Mouse (Mus musculus): ENCODE data around the gene Tpmt. TPM values are rescaled to one million over a fixed set of nuclear protein-coding genes. Genes with fewer than 3 reads are reported as not detected.

The Tpmt gene
- total and polyA plus RNA-seq, 2 experiments from 2014 or later, result 10.8 to 11.6 TPM

DNA sequence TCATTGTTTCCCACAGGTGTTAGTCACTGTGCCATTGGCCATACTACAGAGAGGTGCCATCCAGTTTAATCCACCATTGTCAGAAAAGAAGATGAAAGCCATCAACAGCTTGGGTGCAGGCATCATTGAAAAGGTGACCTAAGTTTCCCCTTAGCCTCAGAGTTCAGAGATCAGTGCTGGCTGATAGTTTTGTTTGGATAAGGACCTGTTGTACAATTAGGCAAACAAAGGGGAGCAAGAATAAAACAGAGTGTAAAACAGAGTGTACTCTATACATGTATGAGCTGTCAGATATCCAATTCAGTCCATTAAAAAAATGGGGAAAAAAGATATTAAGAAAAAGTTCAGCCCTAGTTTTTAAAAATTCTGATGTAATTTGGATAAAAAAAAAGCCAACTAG, 32.8 kb upstream of the Tpmt start:
- H3K4me2 ChIP-seq (ENCODE audit: low read depth, low read length, poor library complexity, severe bottlenecking), result no peak overlapping the region
- TF ChIP-seq CTCF (IDR thresholded peaks at IDR 0.05), result no peak
- H3K9ac ChIP-seq (replicated peaks; ENCODE audit: low read length, poor library complexity, severe bottlenecking), result no peak overlapping the region
- H3K27me3 ChIP-seq (ENCODE audit: insufficient read depth, low read length), result no peaks in the 10 kb centered on the region
- DNase-seq (ENCODE audit: low spot score) (no peak), ATAC-seq (ENCODE audit: low FRiP score) (no peak)
- H3K9me3 ChIP-seq (ENCODE audit: low read length), result no peaks in the 10 kb centered on the region
- H3K36me3 ChIP-seq (ENCODE audit: insufficient read depth, low read length), result peaks cover 78% of the 10 kb centered on the region
- no peak overlapping the region for H3K4me3 ChIP-seq (ENCODE audit: low read depth, low read length)
- H3K4me1 ChIP-seq (ENCODE audit: insufficient read depth, low read length), result no peaks in the 10 kb centered on the region
- H3K27ac ChIP-seq (ENCODE audit: low read depth, low read length), result no peak overlapping the region

DNA sequence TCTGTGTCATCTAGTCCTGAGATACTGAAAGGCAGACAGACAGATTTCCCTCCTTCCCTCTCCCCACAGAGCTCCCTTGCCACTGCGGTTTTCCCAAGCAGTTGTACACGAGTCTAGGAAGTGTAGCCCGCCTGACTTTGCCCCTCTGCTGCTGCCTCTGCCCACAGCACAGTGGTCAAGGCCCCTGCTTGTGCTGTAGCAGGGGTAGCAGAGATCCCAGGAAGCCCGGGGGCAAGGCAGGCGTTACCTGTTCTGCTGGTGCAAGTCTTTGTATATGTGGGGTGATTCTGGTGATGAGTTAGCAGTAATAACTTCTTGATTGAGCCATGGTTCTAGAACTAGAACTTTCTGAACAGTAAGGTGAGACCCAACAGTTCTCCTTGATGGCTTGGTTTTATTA, 31.6 kb upstream of the Tpmt start:
- Histone ChIP-seq H3K27ac (ENCODE audit: low read depth, low read length) (no peak overlapping the region), H3K4me2 (ENCODE audit: low read depth, low read length, poor library complexity, severe bottlenecking) (no peak overlapping the region), H3K9me3 (ENCODE audit: low read length) (no peaks in the 10 kb centered on the region), H3K4me1 (ENCODE audit: insufficient read depth, low read length) (no peaks in the 10 kb centered on the region), H3K4me3 (ENCODE audit: low read depth, low read length) (no peak overlapping the region), H3K9ac (replicated peaks; ENCODE audit: low read length, poor library complexity, severe bottlenecking) (no peak overlapping the region), H3K27me3 (ENCODE audit: insufficient read depth, low read length) (no peaks in the 10 kb centered on the region), H3K36me3 (ENCODE audit: insufficient read depth, low read length) (peaks cover 82% of the 10 kb centered on the region)
- no peak for ATAC-seq (ENCODE audit: low FRiP score)
- TF ChIP-seq CTCF (IDR thresholded peaks at IDR 0.05), result no peak
- 92% methylated on average over 5 of the region's 5 CpGs for WGBS
- DNase-seq (ENCODE audit: low spot score), result no peak

DNA sequence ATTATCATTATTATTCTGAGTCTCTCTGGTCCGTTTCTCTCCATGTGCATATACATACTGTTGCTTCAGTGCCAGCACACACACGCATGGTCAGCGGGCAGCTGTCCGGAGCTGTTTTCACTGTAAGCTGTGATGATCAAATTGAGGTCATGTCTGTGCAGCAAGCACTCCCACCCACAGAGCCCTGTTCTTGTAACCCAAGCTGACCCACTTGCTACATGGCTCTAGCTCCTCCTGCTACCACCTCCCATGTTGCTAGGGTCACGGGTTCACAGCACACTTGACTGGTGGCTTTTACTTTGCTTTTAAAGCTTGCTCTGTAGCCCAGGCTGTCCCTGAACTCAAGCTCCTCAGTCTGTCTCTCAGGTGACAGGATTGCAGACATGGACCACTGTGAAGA, 27.9 kb upstream of the Tpmt start:
- no peak overlapping the region for H3K4me2 ChIP-seq (ENCODE audit: low read depth, low read length, poor library complexity, severe bottlenecking)
- H3K27me3 ChIP-seq (ENCODE audit: insufficient read depth, low read length), result no peaks in the 10 kb centered on the region
- no peaks in the 10 kb centered on the region for H3K9me3 ChIP-seq (ENCODE audit: low read length)
- no peak overlapping the region for H3K27ac ChIP-seq (ENCODE audit: low read depth, low read length)
- ATAC-seq (ENCODE audit: low FRiP score) (no peak), DNase-seq (ENCODE audit: low spot score) (no peak)
- peaks cover 65% of the 10 kb centered on the region for H3K36me3 ChIP-seq (ENCODE audit: insufficient read depth, low read length)
- 92% methylated on average over 5 of the region's 5 CpGs for WGBS
- H3K4me3 ChIP-seq (ENCODE audit: low read depth, low read length), result no peak overlapping the region
- no peak for TF ChIP-seq CTCF (IDR thresholded peaks at IDR 0.05)
- no peak overlapping the region for H3K9ac ChIP-seq (replicated peaks; ENCODE audit: low read length, poor library complexity, severe bottlenecking)
- no peaks in the 10 kb centered on the region for H3K4me1 ChIP-seq (ENCODE audit: insufficient read depth, low read length)

DNA sequence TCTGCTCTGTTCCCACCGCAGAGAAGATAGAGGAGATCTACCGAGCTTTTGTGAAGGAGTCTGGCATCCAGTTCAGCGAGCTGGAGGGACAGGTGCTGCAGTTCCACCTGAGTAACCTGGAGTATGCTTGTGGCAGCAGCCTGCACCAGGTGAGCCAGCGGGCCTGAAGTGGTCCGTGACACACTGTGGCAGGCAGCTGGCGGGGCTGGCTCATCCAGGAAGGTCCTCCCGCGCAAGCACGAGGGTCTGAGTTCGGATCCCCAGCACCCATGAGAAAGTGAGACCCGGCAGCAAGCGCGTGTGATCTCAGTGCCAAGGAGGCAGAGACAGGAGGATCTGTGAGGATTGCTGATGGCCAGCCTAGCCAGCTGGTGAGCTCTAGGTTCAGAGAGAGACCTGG, 27.3 kb upstream of the Tpmt start:
- no peaks in the 10 kb centered on the region for H3K27me3 ChIP-seq (ENCODE audit: insufficient read depth, low read length)
- TF ChIP-seq CTCF (IDR thresholded peaks at IDR 0.05), result no peak
- DNase-seq (ENCODE audit: low spot score) (no peak), ATAC-seq (ENCODE audit: low FRiP score) (no peak)
- no peak overlapping the region for H3K4me3 ChIP-seq (ENCODE audit: low read depth, low read length)
- H3K4me1 ChIP-seq (ENCODE audit: insufficient read depth, low read length), result no peaks in the 10 kb centered on the region
- peaks cover 67% of the 10 kb centered on the region for H3K36me3 ChIP-seq (ENCODE audit: insufficient read depth, low read length)
- WGBS, result 93% methylated on average over 13 of the region's 13 CpGs
- no peak overlapping the region for H3K4me2 ChIP-seq (ENCODE audit: low read depth, low read length, poor library complexity, severe bottlenecking)
- H3K9me3 ChIP-seq (ENCODE audit: low read length), result no peaks in the 10 kb centered on the region
- H3K9ac ChIP-seq (replicated peaks; ENCODE audit: low read length, poor library complexity, severe bottlenecking), result no peak overlapping the region
- no peak overlapping the region for H3K27ac ChIP-seq (ENCODE audit: low read depth, low read length)

DNA sequence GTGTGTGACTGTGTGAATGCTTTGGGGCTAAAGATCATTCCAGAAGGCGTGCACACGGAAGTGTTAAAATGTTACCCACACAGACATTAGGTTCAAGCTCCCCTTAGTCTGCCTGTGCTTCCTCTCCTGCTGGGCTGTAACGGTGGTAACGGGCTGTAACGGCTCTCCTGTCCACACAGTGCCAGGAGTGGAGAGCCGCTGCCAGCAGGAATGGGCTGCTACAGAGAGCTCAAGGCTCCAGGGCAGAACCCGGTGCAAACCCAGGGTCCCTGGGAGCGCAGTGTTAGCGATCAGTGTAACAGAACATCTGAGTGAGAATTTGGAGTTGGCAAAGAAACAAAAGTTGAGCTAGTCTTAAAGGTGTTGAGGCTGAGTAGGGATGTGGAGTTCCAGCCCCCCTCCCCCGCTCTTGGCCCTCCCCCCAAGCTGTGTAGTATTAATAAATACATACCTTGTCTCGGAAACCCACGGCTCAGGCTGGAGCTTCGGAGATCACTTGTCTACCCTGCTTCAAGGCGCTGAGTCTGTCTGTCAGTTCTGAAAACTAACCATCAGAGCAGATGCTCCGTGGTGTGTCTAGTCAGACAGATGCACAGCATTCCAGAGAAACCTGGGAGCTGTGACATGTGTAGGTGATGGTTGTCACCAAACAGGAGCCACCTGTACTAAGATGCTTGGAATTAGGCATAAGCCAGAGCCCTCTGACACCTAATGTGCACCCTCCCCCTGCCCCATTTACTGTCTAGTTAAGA, 26.0 kb upstream of the Tpmt start:
- ATAC-seq (ENCODE audit: low FRiP score), result no peak
- no peaks in the 10 kb centered on the region for H3K4me1 ChIP-seq (ENCODE audit: insufficient read depth, low read length)
- 80% methylated on average over 15 of the region's 15 CpGs for WGBS
- peaks cover 73% of the 10 kb centered on the region for H3K36me3 ChIP-seq (ENCODE audit: insufficient read depth, low read length)
- H3K4me2 ChIP-seq (ENCODE audit: low read depth, low read length, poor library complexity, severe bottlenecking), result no peak overlapping the region
- H3K9me3 ChIP-seq (ENCODE audit: low read length), result no peaks in the 10 kb centered on the region
- DNase-seq (ENCODE audit: low spot score), result no peak
- H3K27ac ChIP-seq (ENCODE audit: low read depth, low read length), result no peak overlapping the region
- H3K9ac ChIP-seq (replicated peaks; ENCODE audit: low read length, poor library complexity, severe bottlenecking), result no peak overlapping the region
- H3K4me3 ChIP-seq (ENCODE audit: low read depth, low read length), result no peak overlapping the region
- TF ChIP-seq CTCF (IDR thresholded peaks at IDR 0.05), result no peak
- H3K27me3 ChIP-seq (ENCODE audit: insufficient read depth, low read length), result no peaks in the 10 kb centered on the region

DNA sequence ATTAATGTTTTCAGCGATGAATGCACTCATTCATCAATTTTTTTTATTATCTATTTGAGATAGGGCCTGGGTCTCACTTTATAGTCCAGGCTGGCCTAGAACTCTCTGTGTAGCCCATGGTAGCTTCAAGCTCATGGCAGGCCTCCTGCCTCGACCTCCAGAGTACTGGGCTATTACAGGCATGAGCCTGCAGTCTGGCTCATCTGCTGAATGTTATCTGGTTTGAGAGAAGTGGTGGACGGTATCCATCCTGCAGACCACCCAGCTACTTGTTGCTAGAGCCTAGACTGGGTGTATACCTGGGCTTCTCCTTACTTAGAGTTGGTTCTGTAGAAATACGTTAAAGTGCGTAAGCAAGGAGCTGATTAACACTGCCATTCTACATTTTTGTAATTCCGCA, 22.5 kb upstream of the Tpmt start:
- DNase-seq (ENCODE audit: low spot score), result no peak
- H3K36me3 ChIP-seq (ENCODE audit: insufficient read depth, low read length), result peaks cover 67% of the 10 kb centered on the region

More for the DNA sequence above, 22.5 kb upstream of the Tpmt start:
- Histone ChIP-seq H3K27ac (ENCODE audit: low read depth, low read length) (no peak overlapping the region), H3K9me3 (ENCODE audit: low read length) (no peaks in the 10 kb centered on the region), H3K4me2 (ENCODE audit: low read depth, low read length, poor library complexity, severe bottlenecking) (no peak overlapping the region), H3K4me3 (ENCODE audit: low read depth, low read length) (no peak overlapping the region), H3K9ac (replicated peaks; ENCODE audit: low read length, poor library complexity, severe bottlenecking) (no peak overlapping the region), H3K27me3 (ENCODE audit: insufficient read depth, low read length) (no peaks in the 10 kb centered on the region), H3K4me1 (ENCODE audit: insufficient read depth, low read length) (no peaks in the 10 kb centered on the region)
- 94% methylated on average over 6 of the region's 6 CpGs for WGBS
- no peak for ATAC-seq (ENCODE audit: low FRiP score)
- TF ChIP-seq CTCF (IDR thresholded peaks at IDR 0.05), result no peak
